Mouse (Mus musculus): ENCODE measurements around the gene Csnk2a1. TPM values are rescaled to one million over a fixed set of nuclear protein-coding genes. Genes with fewer than 3 reads are reported as not detected.

Gene Csnk2a1
- total and polyA plus RNA-seq, 2 experiments from 2014 or later = 112 to 219 TPM

DNA sequence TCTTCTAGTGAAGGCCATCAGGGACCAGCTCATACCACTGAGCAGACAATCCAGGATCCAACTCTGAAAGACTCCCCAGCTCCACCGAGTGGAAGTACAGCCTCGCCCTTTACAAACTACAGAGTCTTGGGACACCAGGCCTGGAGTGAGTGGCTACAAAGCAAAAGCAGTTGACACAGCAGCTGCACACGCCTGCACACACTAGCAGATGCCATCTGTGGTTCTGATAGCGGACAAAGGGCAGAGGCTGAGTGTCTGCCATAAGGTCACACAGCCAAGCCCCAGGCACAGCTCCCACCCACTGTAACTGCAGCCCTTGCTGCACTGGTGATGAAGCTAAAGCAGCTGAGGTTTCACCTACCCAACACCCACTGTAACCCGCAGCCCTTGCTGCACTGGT lies 94.9 kb downstream of the Csnk2a1 start:
- H3K36me3 ChIP-seq (ENCODE audit: insufficient read depth) = peaks cover 74% of the 10 kb centered on the region

DNA sequence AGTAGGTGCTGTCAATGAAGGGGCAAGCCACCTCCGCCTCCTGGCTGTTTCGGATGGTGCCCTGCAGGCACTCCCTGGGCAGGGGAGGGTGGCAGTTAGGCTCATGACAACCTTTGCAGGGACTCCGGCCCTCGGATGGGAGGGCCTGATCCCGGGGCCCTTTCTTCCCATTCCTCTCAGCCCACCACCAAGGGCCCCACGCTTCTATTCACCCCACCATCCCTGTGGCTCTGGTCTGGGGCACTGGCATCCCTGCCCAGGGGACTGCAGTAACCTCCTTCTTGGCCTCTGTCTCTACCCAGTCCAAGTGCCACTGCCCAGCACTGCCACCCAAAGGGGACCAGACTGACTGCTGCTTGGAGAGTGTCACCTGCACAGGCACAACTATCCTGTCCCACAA lies 95.6 kb downstream of the Csnk2a1 start:
- no peak for ATAC-seq
- 95% methylated on average over 6 of the region's 6 CpGs for WGBS
- TF ChIP-seq CTCF (IDR thresholded peaks at IDR 0.05; ENCODE audit: low read depth) = no peak

More for the DNA sequence above, 94.9 kb downstream of the Csnk2a1 start:
- Histone ChIP-seq H3K27me3 (ENCODE audit: insufficient read depth, low read length) (no peaks in the 10 kb centered on the region), H3K27ac (ENCODE audit: low read depth, low read length) (no peak overlapping the region), H3K9me3 (ENCODE audit: low read length) (no peaks in the 10 kb centered on the region), H3K4me1 (ENCODE audit: insufficient read depth) (no peaks in the 10 kb centered on the region), H3K9ac (no peak overlapping the region), H3K4me2 (ENCODE audit: low read depth) (no peak overlapping the region), H3K4me3 (ENCODE audit: low read depth, low read length) (no peak overlapping the region)
- 90% methylated on average over 5 of the region's 5 CpGs for WGBS
- DNase-seq = no peak
- no peak for ATAC-seq
- TF ChIP-seq CTCF (IDR thresholded peaks at IDR 0.05; ENCODE audit: low read depth) = no peak

DNA sequence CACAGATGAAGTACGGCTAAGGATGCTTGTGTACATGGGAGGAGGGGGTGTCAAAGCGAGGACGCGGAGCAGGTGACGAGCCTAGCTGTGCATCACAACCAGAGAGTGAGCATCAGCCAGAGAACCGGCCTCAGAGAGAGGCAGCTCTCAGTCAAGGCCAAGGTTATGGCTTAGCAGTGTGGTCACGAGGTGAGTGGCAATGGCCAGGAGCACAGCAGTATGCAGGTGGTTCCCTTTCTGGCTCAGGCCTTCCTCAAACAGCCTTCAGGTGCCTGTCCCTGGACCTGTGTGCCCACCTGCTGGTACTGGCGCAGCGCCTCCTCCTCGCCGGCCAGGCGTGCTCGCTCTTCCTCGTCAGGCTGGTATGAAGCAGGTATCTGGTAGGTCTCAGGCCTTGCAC lies 97.3 kb downstream of the Csnk2a1 start:
- Histone ChIP-seq H3K4me2 (ENCODE audit: low read depth) (no peak overlapping the region), H3K36me3 (ENCODE audit: insufficient read depth) (peaks cover 72% of the 10 kb centered on the region), H3K27ac (ENCODE audit: low read depth, low read length) (no peak overlapping the region), H3K4me3 (ENCODE audit: low read depth, low read length) (no peak overlapping the region), H3K4me1 (ENCODE audit: insufficient read depth) (no peaks in the 10 kb centered on the region), H3K9me3 (ENCODE audit: low read length) (no peaks in the 10 kb centered on the region), H3K9ac (no peak overlapping the region), H3K27me3 (ENCODE audit: insufficient read depth, low read length) (no peaks in the 10 kb centered on the region)
- ATAC-seq = no peak
- no peak for DNase-seq
- 96% methylated on average over 14 of the region's 14 CpGs for WGBS
- no peak for TF ChIP-seq CTCF (IDR thresholded peaks at IDR 0.05; ENCODE audit: low read depth)

More for the DNA sequence above, 95.6 kb downstream of the Csnk2a1 start:
- no peak for DNase-seq
- Histone ChIP-seq H3K4me2 (ENCODE audit: low read depth) (no peak overlapping the region), H3K27ac (ENCODE audit: low read depth, low read length) (no peak overlapping the region), H3K9ac (no peak overlapping the region), H3K4me1 (ENCODE audit: insufficient read depth) (no peaks in the 10 kb centered on the region), H3K27me3 (ENCODE audit: insufficient read depth, low read length) (no peaks in the 10 kb centered on the region), H3K4me3 (ENCODE audit: low read depth, low read length) (no peak overlapping the region), H3K9me3 (ENCODE audit: low read length) (no peaks in the 10 kb centered on the region), H3K36me3 (ENCODE audit: insufficient read depth) (peaks cover 77% of the 10 kb centered on the region)

DNA sequence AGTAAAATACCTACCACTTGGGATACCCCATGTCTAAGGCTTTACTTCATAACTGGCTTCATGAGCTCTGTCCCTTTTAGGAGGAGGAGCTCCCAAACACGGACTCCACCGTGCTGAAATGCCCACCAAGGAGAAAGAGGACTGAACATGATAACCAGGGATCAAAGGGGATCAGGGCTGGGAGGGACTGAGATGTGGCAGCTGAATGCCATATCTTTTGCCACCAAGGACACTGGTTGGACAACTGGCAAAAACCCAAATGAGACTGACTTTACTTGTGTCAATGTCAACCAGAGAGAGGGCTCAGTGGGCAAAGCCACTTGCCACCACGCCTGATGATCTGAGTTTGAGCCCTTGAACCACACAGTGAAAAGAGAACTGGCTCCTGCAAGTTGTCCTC lies 98.2 kb downstream of the Csnk2a1 start:
- Histone ChIP-seq H3K4me2 (ENCODE audit: low read depth) (no peak overlapping the region), H3K4me1 (ENCODE audit: insufficient read depth) (no peaks in the 10 kb centered on the region), H3K4me3 (ENCODE audit: low read depth, low read length) (no peak overlapping the region), H3K9ac (no peak overlapping the region), H3K36me3 (ENCODE audit: insufficient read depth) (peaks cover 73% of the 10 kb centered on the region), H3K27me3 (ENCODE audit: insufficient read depth, low read length) (no peaks in the 10 kb centered on the region), H3K27ac (ENCODE audit: low read depth, low read length) (no peak overlapping the region), H3K9me3 (ENCODE audit: low read length) (no peaks in the 10 kb centered on the region)
- DNase-seq (no peak), ATAC-seq (no peak)
- 98% methylated on average over 3 of the region's 3 CpGs for WGBS
- TF ChIP-seq CTCF (IDR thresholded peaks at IDR 0.05; ENCODE audit: low read depth) = no peak

DNA sequence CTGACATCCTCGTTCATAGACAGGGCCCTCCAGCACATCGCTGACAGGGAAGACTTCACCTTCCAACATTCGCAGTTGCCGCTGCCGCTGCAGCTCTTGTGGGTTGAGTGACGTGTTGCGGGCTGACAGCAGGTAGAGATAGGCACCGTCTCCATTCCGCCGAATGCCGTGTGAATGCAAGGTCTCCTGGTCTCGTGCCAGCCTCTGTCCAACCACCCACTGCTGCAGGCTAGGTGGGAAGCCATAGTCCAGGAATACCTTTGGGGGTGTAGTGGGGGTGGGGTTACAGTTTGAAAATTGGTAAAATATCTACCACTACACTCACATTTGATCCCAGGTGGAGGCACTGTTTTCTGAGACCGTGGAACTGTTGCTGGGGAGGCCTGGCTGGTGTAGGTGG lies 99.5 kb downstream of the Csnk2a1 start:
- H3K27me3 ChIP-seq (ENCODE audit: insufficient read depth, low read length) = no peaks in the 10 kb centered on the region
- TF ChIP-seq CTCF (IDR thresholded peaks at IDR 0.05; ENCODE audit: low read depth) = no peak
- H3K9me3 ChIP-seq (ENCODE audit: low read length) = no peaks in the 10 kb centered on the region
- no peak overlapping the region for H3K27ac ChIP-seq (ENCODE audit: low read depth, low read length)
- peaks cover 8% of the 10 kb centered on the region for H3K4me1 ChIP-seq (ENCODE audit: insufficient read depth)
- no peak overlapping the region for H3K9ac ChIP-seq
- ATAC-seq (no peak), DNase-seq (no peak)
- peaks cover 73% of the 10 kb centered on the region for H3K36me3 ChIP-seq (ENCODE audit: insufficient read depth)
- no peak overlapping the region for H3K4me2 ChIP-seq (ENCODE audit: low read depth)
- WGBS = 91% methylated on average over 13 of the region's 13 CpGs
- no peak overlapping the region for H3K4me3 ChIP-seq (ENCODE audit: low read depth, low read length)

DNA sequence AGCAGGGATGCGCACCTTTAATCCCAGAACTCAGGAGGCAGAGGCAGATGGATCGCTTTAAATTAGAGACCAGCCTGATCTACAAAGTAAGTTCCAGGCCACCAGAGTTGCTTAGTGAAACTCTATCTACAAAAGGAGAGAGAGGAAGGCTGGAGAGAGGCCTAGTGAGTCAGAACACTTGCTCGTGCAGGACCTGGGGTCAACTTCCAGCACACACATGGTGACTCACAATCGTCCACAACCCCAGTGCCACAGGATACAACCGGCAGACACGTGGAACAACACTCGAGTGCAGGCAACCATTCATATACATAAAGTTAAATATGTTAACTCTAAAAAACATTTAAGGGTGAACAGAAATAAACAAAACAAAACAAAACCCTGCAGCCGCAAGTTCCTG lies 100.0 kb downstream of the Csnk2a1 start:
- no peak for ATAC-seq
- DNase-seq = no peak
- Histone ChIP-seq H3K4me1 (ENCODE audit: insufficient read depth) (peaks cover 11% of the 10 kb centered on the region), H3K9me3 (ENCODE audit: low read length) (no peaks in the 10 kb centered on the region), H3K4me3 (ENCODE audit: low read depth, low read length) (no peak overlapping the region), H3K36me3 (ENCODE audit: insufficient read depth) (peaks cover 70% of the 10 kb centered on the region), H3K27me3 (ENCODE audit: insufficient read depth, low read length) (no peaks in the 10 kb centered on the region), H3K27ac (ENCODE audit: low read depth, low read length) (no peak overlapping the region), H3K9ac (no peak overlapping the region), H3K4me2 (ENCODE audit: low read depth) (no peak overlapping the region)
- 91% methylated on average over 8 of the region's 8 CpGs for WGBS
- no peak for TF ChIP-seq CTCF (IDR thresholded peaks at IDR 0.05; ENCODE audit: low read depth)

DNA sequence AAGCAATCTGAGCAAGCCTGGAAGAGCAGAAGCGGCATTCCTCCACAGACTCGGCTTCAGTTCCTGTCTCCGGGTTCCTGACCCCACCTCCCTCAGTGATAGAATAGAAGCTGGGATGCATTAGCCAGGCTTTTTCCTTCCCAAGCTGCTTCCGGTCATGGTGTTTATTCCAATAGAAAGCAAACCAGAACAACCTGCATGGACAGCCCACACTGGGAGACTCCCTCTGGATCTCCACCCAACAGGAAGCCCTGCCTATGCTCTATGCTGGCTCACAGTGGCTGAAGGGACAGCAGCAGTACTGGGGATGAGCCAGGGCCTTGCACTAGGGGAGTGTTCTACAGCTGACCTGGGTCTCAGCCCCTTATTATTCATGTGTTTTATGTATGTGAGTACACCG lies 101.3 kb downstream of the Csnk2a1 start:
- Histone ChIP-seq H3K9ac (no peak overlapping the region), H3K27ac (ENCODE audit: low read depth, low read length) (no peak overlapping the region), H3K9me3 (ENCODE audit: low read length) (no peaks in the 10 kb centered on the region), H3K27me3 (ENCODE audit: insufficient read depth, low read length) (no peaks in the 10 kb centered on the region), H3K4me1 (ENCODE audit: insufficient read depth) (peaks cover 11% of the 10 kb centered on the region), H3K4me2 (ENCODE audit: low read depth) (no peak overlapping the region), H3K4me3 (ENCODE audit: low read depth, low read length) (no peak overlapping the region), H3K36me3 (ENCODE audit: insufficient read depth) (peaks cover 56% of the 10 kb centered on the region)
- TF ChIP-seq CTCF (IDR thresholded peaks at IDR 0.05; ENCODE audit: low read depth) = no peak
- DNase-seq = no peak
- 85% methylated on average over 5 of the region's 5 CpGs for WGBS
- ATAC-seq = no peak
